Mouse (Mus musculus) embryonic fibroblast, embryonic 13.5 days (primary cell): ENCODE data around the gene Spata4.

Experiments used
- CTCF ChIP-seq: IDR thresholded peaks from 2 replicates; pipeline ENCODE4 v1.5.1; 2011; ENCODE audit warnings: mild to moderate bottlenecking, control low read depth, low read length, moderate library complexity, borderline replicate concordance; ENCODE audit not compliant: insufficient read depth
- POLR2A ChIP-seq: IDR thresholded peaks from 2 replicates; pipeline ENCODE4 v1.6.1; 2011; ENCODE audit warnings: low read depth, mild to moderate bottlenecking, control low read depth, low read length, moderate library complexity

DNA sequence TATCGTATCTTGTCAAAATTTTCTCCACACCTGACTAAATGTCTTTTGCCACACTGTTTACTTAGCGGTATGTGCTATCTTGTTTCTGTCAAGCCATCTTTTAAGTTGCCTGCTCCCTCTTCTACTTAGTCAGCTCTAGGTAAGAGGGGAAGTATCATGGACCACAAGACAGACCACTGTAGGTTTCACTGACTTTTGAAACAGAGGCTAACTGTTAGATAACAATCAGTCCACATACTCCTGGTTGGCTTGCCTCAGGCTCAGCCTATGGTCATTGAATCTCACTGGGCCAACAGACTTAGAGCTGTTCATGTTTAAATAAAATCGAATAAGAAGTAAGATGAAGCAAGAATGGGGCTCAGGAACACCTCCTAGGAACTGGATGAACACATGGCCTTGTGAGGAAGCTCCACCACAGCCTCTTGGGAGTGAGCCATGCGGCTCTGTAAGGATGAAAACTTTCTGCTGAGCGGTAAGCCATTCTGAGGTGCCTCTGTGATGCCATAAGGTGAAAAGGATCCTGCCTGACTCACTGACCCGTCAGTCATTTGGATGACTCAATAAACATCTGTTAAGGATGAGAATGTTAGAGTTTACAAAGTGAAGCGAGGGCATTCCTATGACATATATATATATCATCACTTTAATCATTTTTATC is 34.8 kb upstream of the Spata4 start:
- TF ChIP-seq POLR2A = no peak
- TF ChIP-seq CTCF = no peak
